Mouse (Mus musculus) cortical plate, adult 2 months (tissue): Measurements from ENCODE around the gene Gsdma2.
"Not testable (repeated sequence)": the region's sequence is repeated elsewhere in the genome, so short reads cannot be mapped to it uniquely, and the experiment has no call there.

Experiments used
- CTCF ChIP-seq: fragments of 200-500 bp; IDR thresholded peaks from 2 replicates; pipeline ENCODE4 v1.5.1; 2011; ENCODE audit warnings: mild to moderate bottlenecking, control low read depth, low read length; ENCODE audit not compliant: insufficient read depth; ENCODE audit errors: extremely low read depth
- POLR2A ChIP-seq: fragments of 200-500 bp; IDR thresholded peaks from 2 replicates; pipeline ENCODE4 v1.6.1; 2011; ENCODE audit warnings: mild to moderate bottlenecking, low read length, control low read depth; ENCODE audit not compliant: insufficient read depth; ENCODE audit errors: extremely low read depth

- TF ChIP-seq CTCF = peak; percentile 48
- TF ChIP-seq POLR2A = not testable (repeated sequence)
Measured at GRCm38 (mm10) chr11:98655076-98655475, 8.5 kb downstream of the Gsdma2 start.
